Mouse (Mus musculus) urinary bladder, postnatal 36 days (tissue): ENCODE results near the gene Plscr3.

Experiments
- DNase-seq, 2 experiments: peaks; one replicate each; pipeline ENCODE4 v3.0.0; 2022; ENCODE audit warnings: low spot score in 2 of 2, mixed read lengths in 1 of 2

The Plscr3 gene

GRCm38 (mm10) chr11:69864138-69864860, 18.1 kb downstream of the Plscr3 start:
- no peak for DNase-seq

GRCm38 (mm10) chr11:69865561-69865960, 19.4 kb downstream of the Plscr3 start:
- no peak for DNase-seq

- DNase-seq = no peak
Measured at GRCm38 (mm10) chr11:69867335-69867734, 21.2 kb downstream of the Plscr3 start.

GRCm38 (mm10) chr11:69870289-69871069, 24.3 kb downstream of the Plscr3 start:
- DNase-seq = no peak

GRCm38 (mm10) chr11:69871822-69872221, 25.6 kb downstream of the Plscr3 start:
- DNase-seq = no peak

GRCm38 (mm10) chr11:69872451-69872850, 26.3 kb downstream of the Plscr3 start:
- DNase-seq = no peak

- DNase-seq = no peak
Measured at GRCm38 (mm10) chr11:69876186-69876585, 30.0 kb downstream of the Plscr3 start.

- peak; percentile 77 to 84 for DNase-seq
Measured at GRCm38 (mm10) chr11:69876867-69877266, 30.7 kb downstream of the Plscr3 start.

GRCm38 (mm10) chr11:69877878-69878277, 31.7 kb downstream of the Plscr3 start, which contains the start of gene Tmem95:
Gene Tmem95, minus strand, starts transcription at chr11:69878018.
- DNase-seq = no peak

GRCm38 (mm10) chr11:69878399-69878798, 32.2 kb downstream of the Plscr3 start:
- DNase-seq = peak; percentile 46 to 48

- DNase-seq = no peak
Measured at GRCm38 (mm10) chr11:69878952-69879351, 32.8 kb downstream of the Plscr3 start.

GRCm38 (mm10) chr11:69879711-69880110, 33.5 kb downstream of the Plscr3 start:
- DNase-seq = no peak

GRCm38 (mm10) chr11:69880506-69880852, 34.3 kb downstream of the Plscr3 start:
- DNase-seq = no peak

- peak; percentile 92 to 95 for DNase-seq
Measured at GRCm38 (mm10) chr11:69880853-69881603, 34.9 kb downstream of the Plscr3 start, which contains the start of gene Kctd11. Gene Kctd11, minus strand, starts transcription at chr11:69881406.

- DNase-seq = no peak
Measured at GRCm38 (mm10) chr11:69881787-69882670, 35.9 kb downstream of the Plscr3 start.

GRCm38 (mm10) chr11:69883066-69883465, 36.9 kb downstream of the Plscr3 start:
- no peak for DNase-seq

GRCm38 (mm10) chr11:69883527-69884151, 37.5 kb downstream of the Plscr3 start:
- DNase-seq = no peak

- no peak for DNase-seq
Measured at GRCm38 (mm10) chr11:69884240-69884639, 38.1 kb downstream of the Plscr3 start.

GRCm38 (mm10) chr11:69884663-69885062, 38.5 kb downstream of the Plscr3 start:
- no peak for DNase-seq

GRCm38 (mm10) chr11:69886907-69887635, 40.9 kb downstream of the Plscr3 start:
- no peak for DNase-seq
